Mouse (Mus musculus): Measurements from ENCODE around the gene Mlph. TPM values are rescaled to one million over a fixed set of nuclear protein-coding genes. Genes with fewer than 3 reads are reported as not detected.

Mlph gene
- polyA plus RNA-seq, 1 experiment from 2014 or later = 0.51 TPM

DNA sequence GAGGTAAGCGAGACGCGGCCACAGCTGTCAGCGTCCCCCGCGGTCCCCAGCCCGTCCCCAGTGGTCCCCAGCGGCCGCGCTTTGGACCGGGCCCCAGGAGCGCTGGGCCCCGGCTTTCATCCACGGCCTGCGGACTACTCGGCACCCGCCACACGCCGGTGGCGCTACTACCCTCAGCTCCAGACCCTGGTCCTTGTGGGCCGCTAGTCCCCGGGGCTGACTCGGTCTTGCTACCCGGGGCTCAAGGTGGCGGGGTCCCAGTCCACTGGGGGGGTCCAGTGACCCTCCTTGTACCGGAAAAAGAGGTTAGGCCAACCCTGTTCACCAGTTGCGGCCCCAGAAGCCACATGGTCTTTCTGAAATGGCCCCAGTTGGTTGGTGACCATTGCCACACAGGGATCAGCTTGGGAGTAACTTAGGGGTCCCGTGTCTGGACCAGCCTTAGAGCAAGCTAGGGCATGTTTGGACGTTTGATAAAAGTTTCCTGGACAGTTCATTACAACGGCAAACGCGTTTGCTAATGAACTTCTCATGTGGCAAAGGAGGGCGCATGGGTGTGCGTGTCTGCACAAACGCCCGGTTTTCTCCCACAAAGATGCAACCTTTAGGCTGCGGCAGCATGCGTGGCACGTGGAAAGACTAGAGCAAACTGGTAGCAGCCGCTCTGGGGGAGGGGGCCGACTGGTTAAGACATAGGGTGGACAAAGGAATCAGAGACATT, 84.2 kb downstream of the Mlph start:
- peak overlapping the region; percentile 94 for H3K4me2 ChIP-seq (replicated peaks)
- H3K4me1 ChIP-seq = peaks cover 9% of the 10 kb centered on the region
- peak overlapping the region; percentile 75 for H3K4me3 ChIP-seq
- no peaks in the 10 kb centered on the region for H3K36me3 ChIP-seq
- H3K9me3 ChIP-seq = peaks cover 4% of the 10 kb centered on the region; the same call in 1 of the 2 replicates
- peak overlapping the region; percentile 67 for H3K9ac ChIP-seq
- 2% methylated on average over 41 of the region's 41 CpGs for WGBS
- ATAC-seq (ENCODE audit: insufficient number of reproducible peaks, insufficient read depth, low FRiP score, low TSS enrichment) = 0 out of 2 replicates have a peak, but pooled peaks have one; percentile 24
- H3K27ac ChIP-seq = 0 out of 2 replicates have a peak overlapping the region, but pooled peaks have one; percentile 30
- H3K27me3 ChIP-seq = 0 out of 2 replicates have a peak, but pooled peaks cover 4% of the 10 kb centered on the region

DNA sequence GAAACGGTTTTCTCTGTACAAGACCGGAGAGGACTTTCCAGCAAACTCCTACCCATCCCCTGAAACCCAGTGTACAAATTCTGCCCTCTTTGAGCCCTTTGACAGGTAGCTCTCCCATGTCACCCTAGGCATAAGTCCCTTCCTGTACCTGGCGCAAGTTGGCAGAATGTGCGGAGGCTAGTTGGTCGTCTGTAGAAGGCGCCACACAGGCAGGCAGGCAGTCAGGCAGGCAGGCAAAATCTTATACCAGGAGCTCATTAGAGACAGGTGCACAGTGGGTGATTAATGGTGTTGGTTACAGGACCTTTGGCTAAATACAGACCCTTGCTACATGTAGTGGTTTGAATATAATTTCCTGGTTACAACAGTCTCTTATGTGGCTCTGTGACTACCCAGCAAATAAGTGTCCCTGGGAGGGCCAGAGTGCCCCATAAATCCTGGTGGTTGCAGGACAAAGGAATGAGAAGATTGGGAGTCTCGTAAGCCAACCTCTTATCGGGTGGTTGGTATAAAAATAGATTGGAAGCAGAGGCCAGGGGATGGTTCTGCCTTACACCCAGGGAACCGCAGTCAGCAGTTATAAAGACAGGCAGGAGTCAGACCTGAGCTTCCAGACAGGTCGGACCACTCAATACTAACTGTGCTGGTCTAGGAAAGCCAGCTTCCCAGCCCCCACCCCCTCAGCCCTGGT, 85.2 kb downstream of the Mlph start:
- no peaks in the 10 kb centered on the region for H3K36me3 ChIP-seq
- no peak overlapping the region for H3K27ac ChIP-seq
- no peak for ATAC-seq (ENCODE audit: insufficient number of reproducible peaks, insufficient read depth, low FRiP score, low TSS enrichment)
- H3K27me3 ChIP-seq = 0 out of 2 replicates have a peak, but pooled peaks cover 4% of the 10 kb centered on the region
- H3K4me2 ChIP-seq (replicated peaks) = peak overlapping the region; percentile 94
- H3K4me1 ChIP-seq = peaks cover 9% of the 10 kb centered on the region
- peaks cover 4% of the 10 kb centered on the region; the same call in 1 of the 2 replicates for H3K9me3 ChIP-seq
- WGBS = 78% methylated on average over 10 of the region's 10 CpGs
- no peak overlapping the region for H3K9ac ChIP-seq
- peak overlapping the region; percentile 75 for H3K4me3 ChIP-seq

Other genes with a start within 250 kb of the Mlph start
- gene Col6a3, start 71.1 kb upstream of the Mlph start, polyA plus RNA-seq (2016; fragmentation: Nextera tagmentation; extraction: Ambion mirVana) = 57.4 and 58.7 TPM in 2 replicates
- gene Prlh, start 38.0 kb downstream of the Mlph start, polyA plus RNA-seq (2016; fragmentation: Nextera tagmentation; extraction: Ambion mirVana) = not detected in 2 replicates
- gene Rab17, start 54.6 kb downstream of the Mlph start, polyA plus RNA-seq (2016; fragmentation: Nextera tagmentation; extraction: Ambion mirVana) = 0.74 and 1.5 TPM in 2 replicates
- 29.4 and 33.0 TPM in 2 replicates for gene Lrrfip1, start 83.7 kb downstream of the Mlph start, polyA plus RNA-seq (2016; fragmentation: Nextera tagmentation; extraction: Ambion mirVana)
- 1.4 and 1.5 TPM in 2 replicates for gene Rbm44, start 230.0 kb downstream of the Mlph start, polyA plus RNA-seq (2016; fragmentation: Nextera tagmentation; extraction: Ambion mirVana)